Mouse (Mus musculus) granulocyte monocyte progenitor cell, adult 5-6 weeks (primary cell): ENCODE data around the gene Gm28035. TPM values are rescaled to one million over a fixed set of nuclear protein-coding genes. Genes with fewer than 3 reads are reported as not detected.

ENCODE experiments used
- ATAC-seq: replicated peaks from 2 replicates; pipeline ENCODE4 v1.8.0; 2016; ENCODE audit warnings: mild to moderate bottlenecking, moderate TSS enrichment, inconsistent platforms; ENCODE audit not compliant: poor library complexity, severe bottlenecking
- total RNA-seq, 2 experiments: library from RNA; stranded (forward) in 1 of 2; stranded (reverse) in 1 of 2; fragments of 200-712, 200-1000 nt in 1 of 2; fragments of >200 nt in 1 of 2; fragmentation: Nextera tagmentation in 1 of 2; gene quantifications; 2 replicates each; pipeline ENCODE4 v1.2.3; 2014 to 2017

Gm28035 gene
- total RNA-seq, 2 experiments from 2014 or later: not detected

DNA sequence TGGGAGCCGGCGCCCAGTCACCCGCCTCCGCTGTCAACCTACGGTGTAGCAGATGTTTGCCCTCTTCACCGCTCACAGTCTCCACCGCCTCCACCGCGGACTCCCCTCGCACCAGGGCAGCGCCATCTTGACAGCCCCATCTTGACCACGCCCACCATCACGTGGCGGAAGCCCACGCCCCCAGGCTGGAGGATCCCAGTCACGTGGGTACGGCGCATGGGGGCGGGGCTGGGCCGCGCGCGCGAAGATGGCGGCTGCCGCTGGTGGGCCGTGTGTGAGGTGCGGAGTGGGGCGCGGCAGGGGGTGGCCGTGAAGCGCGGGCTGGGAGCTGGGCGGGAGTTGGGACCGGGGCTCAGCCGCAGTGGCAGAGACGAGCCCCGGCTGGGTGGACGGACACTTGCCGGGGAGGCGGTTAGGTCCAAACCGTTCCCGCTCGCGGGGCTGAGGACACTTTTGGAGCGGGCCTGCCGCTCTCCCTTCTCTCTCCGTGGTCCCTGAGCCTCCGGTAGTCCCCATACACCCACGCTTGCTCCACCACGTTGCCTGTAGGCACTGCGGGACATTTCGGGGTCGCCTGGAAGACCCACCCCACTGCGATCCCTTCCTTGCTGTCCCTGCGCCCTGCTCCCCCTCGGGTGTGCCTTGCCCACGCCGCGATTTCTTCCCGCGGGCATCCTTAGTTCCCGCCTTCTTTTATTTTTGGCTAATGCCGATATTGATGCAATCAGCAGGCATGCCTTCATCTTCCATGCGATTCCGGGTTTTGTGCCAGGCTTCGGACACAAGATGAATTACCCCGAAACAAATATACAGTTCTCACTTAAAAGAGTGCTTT, 46.0 kb downstream of the Gm28035 start, which contains the start of the genes Dolk and Nup188:
Dolk (minus strand) TSS at position 143 of the 835 bp plus-strand sequence.
Nup188 (plus strand) TSS at position 206 of the 835 bp plus-strand sequence.
- ATAC-seq: peak; percentile 84

DNA sequence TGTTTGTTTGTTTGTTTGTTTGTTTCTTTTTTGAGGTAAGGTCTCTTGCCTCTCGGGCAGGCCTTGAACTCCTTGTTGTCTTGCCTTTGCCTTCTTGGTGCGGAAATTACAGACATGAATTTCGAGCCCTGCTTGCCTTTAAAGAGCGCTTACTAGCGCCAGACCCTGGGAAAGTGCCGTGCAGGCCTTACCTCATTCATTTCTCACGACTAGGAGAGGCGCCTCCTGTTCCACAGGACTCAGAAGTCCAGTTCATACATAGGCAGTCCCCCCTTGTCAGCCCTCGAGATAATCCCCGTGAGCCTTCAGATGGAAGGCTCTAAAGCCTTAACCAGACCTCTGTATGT, 46.6 kb downstream of the Gm28035 start:
- no peak for ATAC-seq

- no peak for ATAC-seq
These were observed 59.2 kb downstream of the Gm28035 start for GRCm38 (mm10) chr2:30299525-30299924.

DNA sequence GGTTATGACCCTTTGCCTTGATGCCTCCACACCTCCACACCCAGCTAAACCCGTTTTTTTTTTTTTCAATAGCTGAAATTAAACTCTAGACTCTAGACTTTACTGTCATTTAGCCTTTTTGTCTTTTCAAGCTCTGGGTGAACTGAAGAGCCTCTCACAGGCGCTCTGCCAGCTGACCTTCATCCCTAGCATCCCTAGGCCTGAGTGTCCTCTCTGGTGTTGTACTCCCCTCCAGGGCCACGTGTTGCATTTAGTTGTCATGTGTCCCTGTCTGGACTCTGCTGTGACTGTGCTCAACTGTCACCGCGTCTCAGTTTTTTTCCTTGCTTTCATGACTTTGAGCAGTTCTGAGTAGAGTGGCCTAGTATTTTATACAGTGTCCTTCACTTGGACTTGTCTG, 59.6 kb downstream of the Gm28035 start:
- ATAC-seq: no peak

DNA sequence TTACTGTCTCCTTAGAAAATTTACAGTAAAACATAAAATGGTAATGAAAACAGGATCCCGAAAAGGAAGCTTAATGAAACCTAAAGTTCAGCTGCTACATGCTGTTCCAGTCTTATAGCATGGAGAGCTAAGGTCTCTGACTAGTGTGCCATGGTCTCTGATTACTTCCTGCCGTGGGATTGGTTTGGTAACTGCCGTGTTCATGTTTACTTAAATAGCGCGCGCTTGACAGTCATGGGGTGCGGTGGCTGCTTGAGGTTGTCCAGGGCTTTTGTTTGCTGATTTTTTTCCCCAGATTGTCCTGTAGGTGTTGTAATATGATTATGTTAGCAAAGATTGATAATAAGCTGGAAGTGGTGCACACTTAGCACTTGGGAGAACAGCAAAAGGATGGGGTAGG, 65.7 kb downstream of the Gm28035 start:
- no peak for ATAC-seq

- no peak for ATAC-seq
These were observed 69.0 kb downstream of the Gm28035 start for GRCm38 (mm10) chr2:30309351-30309750.

DNA sequence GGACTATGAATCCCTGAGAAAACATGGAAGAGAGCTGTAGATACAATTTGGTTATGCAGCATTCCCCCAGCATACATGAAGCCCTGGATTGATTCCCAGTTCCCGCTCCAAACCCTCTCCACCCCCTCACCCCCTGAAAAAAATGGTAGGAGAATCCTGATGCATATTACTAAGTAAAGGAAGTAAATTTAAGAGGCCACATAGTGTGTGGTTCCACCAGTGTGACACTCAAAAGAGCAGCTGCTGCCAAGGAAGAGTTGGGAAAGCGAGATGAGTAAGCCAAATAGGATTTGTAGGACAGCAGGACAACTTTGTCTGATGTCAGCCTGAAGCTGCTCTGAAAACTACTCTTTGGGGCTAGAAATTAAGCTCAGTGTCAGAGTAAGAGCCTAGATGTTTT, 71.1 kb downstream of the Gm28035 start:
- no peak for ATAC-seq

DNA sequence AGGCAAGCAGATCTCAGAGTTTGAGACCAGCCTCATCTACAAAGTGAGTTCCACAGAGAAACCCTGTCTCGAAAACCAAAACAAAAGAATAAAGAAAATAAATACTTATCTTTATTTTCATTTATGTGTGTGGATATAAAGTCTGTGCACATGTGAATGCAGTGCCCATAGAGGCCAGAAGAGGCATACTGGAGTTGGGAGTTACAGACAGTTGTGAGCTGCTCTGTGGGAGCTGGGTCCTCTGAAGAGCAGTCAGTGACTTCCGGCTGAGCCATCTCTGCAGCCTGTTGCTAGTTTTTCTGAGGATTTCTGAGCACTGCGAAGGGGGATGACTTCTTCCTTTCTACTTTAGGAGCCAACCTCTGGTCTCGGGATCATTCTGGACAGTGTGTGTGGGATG, 75.8 kb downstream of the Gm28035 start:
- no peak for ATAC-seq

DNA sequence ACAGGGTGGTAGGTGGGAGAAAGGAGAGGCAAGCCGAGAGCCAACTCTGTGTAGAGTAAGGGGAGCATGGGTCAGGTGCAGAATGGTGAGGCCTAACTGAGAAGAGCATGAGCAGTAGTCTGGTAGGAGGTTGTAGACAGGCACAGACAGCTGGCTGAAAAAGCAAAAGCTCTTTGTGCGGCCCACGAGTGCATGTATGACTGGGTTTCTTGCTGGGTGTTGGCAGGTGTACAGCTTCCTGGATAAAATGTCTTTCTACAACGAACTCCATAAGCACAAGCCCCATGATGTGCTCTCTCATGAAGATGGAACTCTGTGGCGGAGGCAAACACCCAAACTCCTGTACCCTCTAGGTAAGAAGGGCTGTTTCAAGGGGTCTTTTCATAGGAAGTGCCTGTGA, 76.6 kb downstream of the Gm28035 start:
- no peak for ATAC-seq

- ATAC-seq: no peak
These were observed 78.9 kb downstream of the Gm28035 start for GRCm38 (mm10) chr2:30319260-30319659.

DNA sequence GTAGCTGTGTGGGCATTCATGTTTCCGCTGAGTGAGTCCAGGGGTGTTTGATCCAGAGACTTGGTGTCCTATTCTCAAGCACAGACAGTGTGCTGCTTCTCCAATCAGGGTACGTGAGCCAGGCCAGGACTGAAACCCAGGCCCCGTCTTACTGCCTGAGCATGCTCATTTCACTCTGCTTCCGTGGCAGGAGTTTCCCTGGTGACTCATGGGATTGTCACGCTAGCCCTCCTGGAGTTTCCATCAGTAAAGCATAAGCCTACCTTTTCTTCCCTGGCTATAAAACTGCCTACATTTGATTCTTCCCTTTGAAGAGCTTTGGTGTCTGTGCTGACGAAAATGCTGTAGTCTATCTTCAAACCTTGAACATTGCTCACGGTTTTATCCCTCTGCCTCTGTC, 82.7 kb downstream of the Gm28035 start:
- no peak for ATAC-seq

- no peak for ATAC-seq
These were observed 84.9 kb downstream of the Gm28035 start for GRCm38 (mm10) chr2:30325296-30325695.

DNA sequence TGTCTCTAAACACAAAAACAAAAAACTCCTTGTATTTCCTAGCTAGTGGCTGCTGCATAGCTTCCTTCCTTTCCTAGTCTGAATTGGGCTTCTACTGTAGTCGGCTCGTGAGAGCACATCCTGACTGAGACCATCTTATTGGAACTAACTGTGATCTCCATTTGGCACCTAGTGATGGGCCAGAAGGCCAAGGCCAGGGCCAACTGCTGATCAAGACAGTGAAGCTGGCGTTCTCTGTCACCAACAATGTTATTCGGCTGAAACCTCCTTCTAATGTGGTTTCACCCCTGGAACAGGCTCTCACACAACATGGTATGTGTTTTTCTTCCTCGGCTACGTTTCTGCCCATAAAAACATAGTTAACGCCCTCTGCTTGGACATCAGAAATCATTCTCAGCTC, 86.9 kb downstream of the Gm28035 start:
- ATAC-seq: no peak

DNA sequence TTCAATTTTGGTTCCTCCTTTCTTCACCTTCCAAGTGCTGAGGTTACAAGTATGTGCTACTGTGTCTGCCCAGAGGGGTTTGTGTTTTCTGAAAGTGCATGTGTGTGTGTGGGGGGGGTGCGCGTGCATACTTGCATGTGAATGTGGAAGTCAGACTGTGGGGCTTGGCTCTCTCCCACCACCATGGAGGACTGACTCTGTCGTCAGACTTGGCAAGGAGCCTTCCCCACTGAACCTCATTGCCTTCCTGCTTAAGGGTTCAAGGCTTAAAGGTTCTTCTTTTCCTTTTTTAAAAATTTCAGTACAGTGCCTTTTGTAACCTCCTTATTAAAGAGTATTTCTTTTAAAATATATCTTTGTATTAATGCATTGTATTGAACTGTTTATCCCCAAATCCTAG, 88.4 kb downstream of the Gm28035 start:
- ATAC-seq: no peak

Other genes with a start within 250 kb of the Gm28035 start
- 21.9 and 23.1 TPM in 2 replicates for gene Wdr34, start 191.7 kb upstream of the Gm28035 start, total RNA-seq (2014; fragmentation: Nextera tagmentation)
- gene Wdr34, start 191.7 kb upstream of the Gm28035 start, total RNA-seq (2017): 11.5 and 14.1 TPM in 2 replicates
- 415 and 437 TPM in 2 replicates for gene Set, start 183.2 kb upstream of the Gm28035 start, total RNA-seq (2014; fragmentation: Nextera tagmentation)
- gene Set, start 183.2 kb upstream of the Gm28035 start, total RNA-seq (2017): 2,035 and 2,054 TPM in 2 replicates
- 10.1 and 13.1 TPM in 2 replicates for gene Pkn3, start 162.9 kb upstream of the Gm28035 start, total RNA-seq (2014; fragmentation: Nextera tagmentation)
- gene Pkn3, start 162.9 kb upstream of the Gm28035 start, total RNA-seq (2017): 4.6 and 14.9 TPM in 2 replicates
- gene Zdhhc12, start 146.9 kb upstream of the Gm28035 start, total RNA-seq (2014; fragmentation: Nextera tagmentation): 21.5 and 24.1 TPM in 2 replicates
- gene Zdhhc12, start 146.9 kb upstream of the Gm28035 start, total RNA-seq (2017): 11.0 and 20.7 TPM in 2 replicates
- gene Zer1, start 116.0 kb upstream of the Gm28035 start, total RNA-seq (2014; fragmentation: Nextera tagmentation): 18.3 and 22.7 TPM in 2 replicates
- 8.5 and 10.6 TPM in 2 replicates for gene Zer1, start 116.0 kb upstream of the Gm28035 start, total RNA-seq (2017)
- 65.9 and 83.5 TPM in 2 replicates for gene Tbc1d13, start 106.8 kb upstream of the Gm28035 start, total RNA-seq (2014; fragmentation: Nextera tagmentation)
- gene Tbc1d13, start 106.8 kb upstream of the Gm28035 start, total RNA-seq (2017): 42.2 and 49.2 TPM in 2 replicates
- gene Endog, start 69.1 kb upstream of the Gm28035 start, total RNA-seq (2014; fragmentation: Nextera tagmentation): 5.0 and 7.9 TPM in 2 replicates
- gene Endog, start 69.1 kb upstream of the Gm28035 start, total RNA-seq (2017): 3.2 and 8.3 TPM in 2 replicates
- 40.2 and 58.2 TPM in 2 replicates for gene Spout1, start 62.1 kb upstream of the Gm28035 start, total RNA-seq (2014; fragmentation: Nextera tagmentation)
- gene Spout1, start 62.1 kb upstream of the Gm28035 start, total RNA-seq (2017): 44.3 and 49.7 TPM in 2 replicates
- 2.6 and 12.8 TPM in 2 replicates for gene Kyat1, start 34.7 kb upstream of the Gm28035 start, total RNA-seq (2014; fragmentation: Nextera tagmentation)
- 4.7 and 8.5 TPM in 2 replicates for gene Kyat1, start 34.7 kb upstream of the Gm28035 start, total RNA-seq (2017)
- 5.8 and 6.6 TPM in 2 replicates for gene Lrrc8a, start 2.9 kb upstream of the Gm28035 start, total RNA-seq (2014; fragmentation: Nextera tagmentation)
- 5.3 and 8.7 TPM in 2 replicates for gene Lrrc8a, start 2.9 kb upstream of the Gm28035 start, total RNA-seq (2017)
- 0.99 and 1.2 TPM in 2 replicates for gene Phyhd1, start 25.6 kb downstream of the Gm28035 start, total RNA-seq (2014; fragmentation: Nextera tagmentation)
- gene Phyhd1, start 25.6 kb downstream of the Gm28035 start, total RNA-seq (2017): 0.22 and 1.5 TPM in 2 replicates
- gene Gm28038, start 40.5 kb downstream of the Gm28035 start, total RNA-seq (2014; fragmentation: Nextera tagmentation): 3.1 and 19.1 TPM in 2 replicates
- not detected in 2 replicates for gene Gm28038, start 40.5 kb downstream of the Gm28035 start, total RNA-seq (2017)
- 6.1 and 7.5 TPM in 2 replicates for gene Dolk, start 45.8 kb downstream of the Gm28035 start, total RNA-seq (2014; fragmentation: Nextera tagmentation)
- 12.1 and 15.1 TPM in 2 replicates for gene Dolk, start 45.8 kb downstream of the Gm28035 start, total RNA-seq (2017)
- 37.5 and 51.5 TPM in 2 replicates for gene Nup188, start 45.8 kb downstream of the Gm28035 start, total RNA-seq (2014; fragmentation: Nextera tagmentation)
- gene Nup188, start 45.8 kb downstream of the Gm28035 start, total RNA-seq (2017): 21.0 and 27.0 TPM in 2 replicates
- gene Sh3glb2, start 118.8 kb downstream of the Gm28035 start, total RNA-seq (2014; fragmentation: Nextera tagmentation): 32.3 and 47.4 TPM in 2 replicates
- 23.1 and 41.1 TPM in 2 replicates for gene Sh3glb2, start 118.8 kb downstream of the Gm28035 start, total RNA-seq (2017)
- gene Miga2, start 123.7 kb downstream of the Gm28035 start, total RNA-seq (2014; fragmentation: Nextera tagmentation): 6.8 and 13.5 TPM in 2 replicates
- gene Miga2, start 123.7 kb downstream of the Gm28035 start, total RNA-seq (2017): 7.0 and 7.3 TPM in 2 replicates
- gene Dolpp1, start 151.7 kb downstream of the Gm28035 start, total RNA-seq (2014; fragmentation: Nextera tagmentation): 13.4 and 17.5 TPM in 2 replicates
- gene Dolpp1, start 151.7 kb downstream of the Gm28035 start, total RNA-seq (2017): 19.1 and 29.6 TPM in 2 replicates
- 18.1 and 35.3 TPM in 2 replicates for gene Crat, start 175.2 kb downstream of the Gm28035 start, total RNA-seq (2014; fragmentation: Nextera tagmentation)
- 7.1 and 14.7 TPM in 2 replicates for gene Crat, start 175.2 kb downstream of the Gm28035 start, total RNA-seq (2017)
- 127 and 167 TPM in 2 replicates for gene Ptpa, start 175.5 kb downstream of the Gm28035 start, total RNA-seq (2014; fragmentation: Nextera tagmentation)
- gene Ptpa, start 175.5 kb downstream of the Gm28035 start, total RNA-seq (2017): 58.5 and 61.0 TPM in 2 replicates
- not detected in 2 replicates for gene Ier5l, start 233.7 kb downstream of the Gm28035 start, total RNA-seq (2014; fragmentation: Nextera tagmentation)
- 0.56 and 3.2 TPM in 2 replicates for gene Ier5l, start 233.7 kb downstream of the Gm28035 start, total RNA-seq (2017)